Mouse (Mus musculus) urinary bladder, postnatal 4 days (tissue): ENCODE data around the gene Med15.
A peak's percentile ranks its signal among the peaks of the same experiment; 100 is the strongest.
"Not testable (repeated sequence)": the region's sequence is repeated elsewhere in the genome, so short reads cannot be mapped to it uniquely, and the experiment has no call there.

Experiments
- DNase-seq, 2 experiments: peaks; one replicate each; pipeline ENCODE4 v3.0.0; 2021 to 2022; ENCODE audit warnings: low spot score in 2 of 2

Med15 gene

GRCm38 (mm10) chr16:17617922-17618565 is 114.6 kb downstream of the Med15 start:
- DNase-seq = peak in 1 of 2 experiments; percentile 30

GRCm38 (mm10) chr16:17616212-17616611 is 116.5 kb downstream of the Med15 start:
- DNase-seq = no peak

GRCm38 (mm10) chr16:17614740-17615139 is 118.0 kb downstream of the Med15 start:
- DNase-seq = not testable (repeated sequence)

- no peak for DNase-seq
These were observed 121.3 kb downstream of the Med15 start for GRCm38 (mm10) chr16:17611383-17611782.

- DNase-seq = no peak
These were observed 127.0 kb downstream of the Med15 start for GRCm38 (mm10) chr16:17605684-17606083.

GRCm38 (mm10) chr16:17604941-17605340 is 127.8 kb downstream of the Med15 start:
- no peak for DNase-seq
